Mouse (Mus musculus) MEL (cell line): ENCODE results near the gene Hdac4. TPM values are rescaled to one million over a fixed set of nuclear protein-coding genes. Genes with fewer than 3 reads are reported as not detected.

Source experiments
- DNase-seq: peaks from one replicate; pipeline ENCODE4 v3.0.0; 2011; ENCODE audit warnings: low read depth, low spot score
- H3K27ac ChIP-seq: 2 replicates; pipeline ENCODE4 v1.5.1; 2012; ENCODE audit warnings: low read depth, mild to moderate bottlenecking, control low read depth, low read length, moderate library complexity; ENCODE audit not compliant: control insufficient read depth
- H3K27me3 ChIP-seq, 2 experiments: fragments of 150-350 bp in 1 of 2; sonication (generic) in 1 of 2; 2 replicates each; pipeline ENCODE4 v1.6.1; 2012; ENCODE audit warnings: low read length in 2 of 2, mild to moderate bottlenecking in 2 of 2, improper control_type of control experiment in 1 of 2, moderate library complexity in 1 of 2; ENCODE audit not compliant: insufficient read depth in 2 of 2, control insufficient read depth in 1 of 2
- H3K36me3 ChIP-seq, 2 experiments: 2 replicates each; pipeline ENCODE4 v1.6.1; 2012 to 2014; ENCODE audit warnings: low read length in 2 of 2, improper control_type of control experiment in 1 of 2, inconsistent platforms in 1 of 2, mild to moderate bottlenecking in 1 of 2; ENCODE audit not compliant: insufficient read depth in 2 of 2, control insufficient read depth in 1 of 2
- H3K4me1 ChIP-seq, 2 experiments: fragments of 150-350 bp in 1 of 2; sonication (generic) in 1 of 2; 2 replicates each; pipeline ENCODE4 v1.6.1; 2012; ENCODE audit warnings: low read length in 2 of 2, improper control_type of control experiment in 1 of 2, mild to moderate bottlenecking in 1 of 2; ENCODE audit not compliant: insufficient read depth in 2 of 2, control insufficient read depth in 1 of 2
- H3K4me3 ChIP-seq, 2 experiments: fragments of 150-350 bp in 1 of 2; sonication (generic) in 1 of 2; 2 replicates each; pipeline ENCODE4 v1.5.1; 2012; ENCODE audit warnings: low read depth in 2 of 2, low read length in 2 of 2, mild to moderate bottlenecking in 2 of 2, moderate library complexity in 2 of 2, control low read depth in 1 of 2, improper control_type of control experiment in 1 of 2; ENCODE audit not compliant: control insufficient read depth in 1 of 2, insufficient read depth in 1 of 2
- H3K79me2 ChIP-seq: 2 replicates; pipeline ENCODE4 v1.6.1; 2012; ENCODE audit warnings: mild to moderate bottlenecking, low read length, moderate library complexity; ENCODE audit not compliant: control insufficient read depth, poor library complexity, insufficient read depth
- H3K9ac ChIP-seq: 2 replicates; pipeline ENCODE4 v1.6.1; 2012; ENCODE audit warnings: low read depth, mild to moderate bottlenecking, control low read depth, low read length, moderate library complexity; ENCODE audit not compliant: control insufficient read depth, poor library complexity, severe bottlenecking
- H3K9me3 ChIP-seq: fragments of 150-350 bp; sonication (generic); replicated peaks from 2 replicates; pipeline ENCODE4 v1.6.1; 2012; ENCODE audit warnings: mild to moderate bottlenecking, low read length, improper control_type of control experiment, moderate library complexity; ENCODE audit not compliant: insufficient read depth
- BHLHE40 ChIP-seq: IDR thresholded peaks from 2 replicates; pipeline ENCODE4 v1.6.1; 2012; ENCODE audit warnings: low read depth, mild to moderate bottlenecking, inconsistent platforms, low read length, improper control_type of control experiment, borderline replicate concordance
- CHD1 ChIP-seq: IDR thresholded peaks from 2 replicates; pipeline ENCODE4 v1.6.1; 2012; ENCODE audit warnings: low read depth, mild to moderate bottlenecking, inconsistent platforms, low read length, improper control_type of control experiment
- E2F4 ChIP-seq: IDR thresholded peaks from 2 replicates; pipeline ENCODE4 v1.6.1; 2011; ENCODE audit warnings: low read depth, low read length, improper control_type of control experiment, borderline replicate concordance
- EP300 ChIP-seq, 2 experiments: IDR thresholded peaks; 2 replicates each; pipeline ENCODE4 v1.6.1; 2011; ENCODE audit warnings: improper control_type of control experiment in 2 of 2, low read length in 2 of 2, low read depth in 1 of 2, mild to moderate bottlenecking in 1 of 2
- GABPA ChIP-seq: IDR thresholded peaks from 2 replicates; pipeline ENCODE4 v1.6.1; 2012; ENCODE audit warnings: low read depth, mild to moderate bottlenecking, inconsistent platforms, low read length, improper control_type of control experiment, moderate library complexity
- GATA1 ChIP-seq: IDR thresholded peaks from 2 replicates; pipeline ENCODE4 v1.6.1; 2011; ENCODE audit warnings: low read depth, low read length, improper control_type of control experiment
- HCFC1 ChIP-seq: IDR thresholded peaks from 2 replicates; pipeline ENCODE4 v1.6.1; 2012; ENCODE audit warnings: low read depth, mild to moderate bottlenecking, inconsistent platforms, low read length, improper control_type of control experiment, moderate library complexity
- MAFK ChIP-seq: IDR thresholded peaks from 2 replicates; pipeline ENCODE4 v1.6.1; 2011; ENCODE audit warnings: low read depth, mild to moderate bottlenecking, low read length, improper control_type of control experiment, borderline replicate concordance
- MAX ChIP-seq: IDR thresholded peaks from 2 replicates; pipeline ENCODE4 v1.6.1; 2011; ENCODE audit warnings: low read length, improper control_type of control experiment
- MAZ ChIP-seq: IDR thresholded peaks from 2 replicates; pipeline ENCODE4 v1.6.1; 2012; ENCODE audit warnings: low read depth, mild to moderate bottlenecking, inconsistent platforms, low read length, improper control_type of control experiment
- MEF2A ChIP-seq: IDR thresholded peaks from 2 replicates; pipeline ENCODE4 v1.6.1; 2014; ENCODE audit warnings: low read depth, mild to moderate bottlenecking, inconsistent platforms, low read length, improper control_type of control experiment; ENCODE audit not compliant: poor library complexity, insufficient replicate concordance, severe bottlenecking; ENCODE audit errors: extremely low read depth
- MXI1 ChIP-seq: IDR thresholded peaks from 2 replicates; pipeline ENCODE4 v1.6.1; 2011; ENCODE audit warnings: mild to moderate bottlenecking, low read depth, low read length, improper control_type of control experiment
- MYC ChIP-seq: IDR thresholded peaks from 2 replicates; pipeline ENCODE4 v1.6.1; 2011; ENCODE audit warnings: low read depth, mild to moderate bottlenecking, low read length, improper control_type of control experiment, moderate library complexity
- NRF1 ChIP-seq: IDR thresholded peaks from 2 replicates; pipeline ENCODE4 v1.6.1; 2014; ENCODE audit warnings: low read depth, mild to moderate bottlenecking, inconsistent platforms, low read length, improper control_type of control experiment, moderate library complexity; ENCODE audit not compliant: poor library complexity, insufficient read depth, severe bottlenecking
- POLR2A ChIP-seq, 2 experiments: IDR thresholded peaks; 2 replicates each; pipeline ENCODE4 v1.6.1; 2011 to 2012; ENCODE audit warnings: low read length in 2 of 2, mild to moderate bottlenecking in 2 of 2, control low read depth in 1 of 2, improper control_type of control experiment in 1 of 2, low read depth in 1 of 2, moderate library complexity in 1 of 2; ENCODE audit not compliant: control insufficient read depth in 1 of 2, insufficient read depth in 1 of 2, poor library complexity in 1 of 2
- RCOR1 ChIP-seq: IDR thresholded peaks from 2 replicates; pipeline ENCODE4 v1.6.1; 2012; ENCODE audit warnings: low read depth, mild to moderate bottlenecking, inconsistent platforms, low read length, improper control_type of control experiment
- SIN3A ChIP-seq: IDR thresholded peaks from 2 replicates; pipeline ENCODE4 v1.6.1; 2012; ENCODE audit warnings: low read length, improper control_type of control experiment, inconsistent platforms
- TAL1 ChIP-seq: IDR thresholded peaks from 2 replicates; pipeline ENCODE4 v1.6.1; 2012; ENCODE audit warnings: mild to moderate bottlenecking, inconsistent platforms, low read length, moderate library complexity, mixed read lengths
- TBP ChIP-seq: IDR thresholded peaks from 2 replicates; pipeline ENCODE4 v1.8.0; 2011; ENCODE audit warnings: low read depth, low read length, improper control_type of control experiment
- TCF12 ChIP-seq: IDR thresholded peaks from 2 replicates; pipeline ENCODE4 v1.6.1; 2014; ENCODE audit warnings: low read depth, mild to moderate bottlenecking, inconsistent platforms, low read length, improper control_type of control experiment, moderate library complexity
- UBTF ChIP-seq: IDR thresholded peaks from 2 replicates; pipeline ENCODE4 v1.6.1; 2012; ENCODE audit warnings: low read depth, mild to moderate bottlenecking, inconsistent platforms, low read length, improper control_type of control experiment, moderate library complexity, borderline replicate concordance; ENCODE audit not compliant: insufficient read depth
- USF2 ChIP-seq, 2 experiments: IDR thresholded peaks; 2 replicates each; pipeline ENCODE4 v1.6.1; 2011 to 2012; ENCODE audit warnings: improper control_type of control experiment in 2 of 2, low read length in 2 of 2, borderline replicate concordance in 1 of 2, inconsistent platforms in 1 of 2, low read depth in 1 of 2, mild to moderate bottlenecking in 1 of 2; ENCODE audit not compliant: insufficient read depth in 1 of 2
- ZKSCAN1 ChIP-seq: IDR thresholded peaks from 2 replicates; pipeline ENCODE4 v1.6.1; 2012; ENCODE audit warnings: low read depth, mild to moderate bottlenecking, inconsistent platforms, low read length, improper control_type of control experiment, moderate library complexity
- ZNF384 ChIP-seq: IDR thresholded peaks from 2 replicates; pipeline ENCODE4 v1.6.1; 2012; ENCODE audit warnings: low read depth, mild to moderate bottlenecking, inconsistent platforms, low read length, improper control_type of control experiment
- polyA plus RNA-seq, 2 experiments: library from polyadenylated mRNA; stranded (reverse) in 1 of 2; unstranded in 1 of 2; fragments of >175 nt in 1 of 2; fragments of >200 nt in 1 of 2; gene quantifications; 2 replicates each; pipeline versions ENCODE4 v1.2.1 to v1.2.4; 2012; ENCODE audit warnings: low replicate concordance in 2 of 2, low read depth in 1 of 2; ENCODE audit not compliant: insufficient read length in 2 of 2, insufficient read depth in 1 of 2, missing spikeins in 1 of 2
- total RNA-seq: library from RNA; depleted of rRNA; stranded (reverse); fragments of 300-350 nt; gene quantifications from 2 replicates; pipeline ENCODE4 v1.2.3, GENCODE M21; 2012

Gene Hdac4
- total and polyA plus RNA-seq, 3 experiments: 11.0 to 19.5 (median 12.3) TPM

DNA sequence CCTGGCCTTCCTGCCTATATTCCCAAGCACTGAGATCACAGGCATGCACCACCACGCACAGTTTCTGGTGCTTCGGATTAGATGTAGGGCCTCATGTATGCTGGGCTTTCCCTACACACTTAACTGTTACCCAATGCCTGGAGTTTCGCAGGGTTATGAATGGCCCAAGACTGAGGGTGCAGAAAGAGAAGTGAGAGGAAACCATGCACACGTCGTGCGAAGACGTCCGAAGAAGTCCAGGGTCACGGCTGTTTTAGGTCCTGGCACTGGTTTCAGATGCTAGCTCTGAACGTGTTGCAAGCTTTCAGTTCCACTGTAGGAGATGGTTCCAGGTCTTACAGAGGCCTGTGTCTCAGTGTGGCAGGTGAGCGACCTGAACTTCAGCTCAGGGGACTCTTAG is 21.2 kb upstream of the Hdac4 start:
- Histone ChIP-seq H3K27ac (no peak overlapping the region), H3K27me3 (no peaks in the 10 kb centered on the region), H3K36me3 (no peaks in the 10 kb centered on the region), H3K9me3 (no peaks in the 10 kb centered on the region), H3K4me3 (no peak overlapping the region), H3K9ac (no peak overlapping the region), H3K79me2 (no peaks in the 10 kb centered on the region), H3K4me1 (no peaks in the 10 kb centered on the region)
- TF ChIP-seq MEF2A (no peak), MAX (no peak), POLR2A (IDR thresholded peaks at IDR 0.05; ENCODE audit: control insufficient read depth in 1 of 2, insufficient read depth in 1 of 2, low read depth in 1 of 2, low read length in 2 of 2, poor library complexity in 1 of 2) (no peak), UBTF (no peak), EP300 (IDR thresholded peaks at IDR 0.05; ENCODE audit: low read depth in 1 of 2, low read length in 2 of 2) (no peak), CHD1 (no peak), MAZ (no peak), ZKSCAN1 (no peak), USF2 (IDR thresholded peaks at IDR 0.05; ENCODE audit: borderline replicate concordance in 1 of 2, insufficient read depth in 1 of 2, low read depth in 1 of 2, low read length in 2 of 2) (no peak), SIN3A (no peak), ZNF384 (no peak), E2F4 (no peak), MYC (no peak), TCF12 (no peak)
- DNase-seq: no peak

DNA sequence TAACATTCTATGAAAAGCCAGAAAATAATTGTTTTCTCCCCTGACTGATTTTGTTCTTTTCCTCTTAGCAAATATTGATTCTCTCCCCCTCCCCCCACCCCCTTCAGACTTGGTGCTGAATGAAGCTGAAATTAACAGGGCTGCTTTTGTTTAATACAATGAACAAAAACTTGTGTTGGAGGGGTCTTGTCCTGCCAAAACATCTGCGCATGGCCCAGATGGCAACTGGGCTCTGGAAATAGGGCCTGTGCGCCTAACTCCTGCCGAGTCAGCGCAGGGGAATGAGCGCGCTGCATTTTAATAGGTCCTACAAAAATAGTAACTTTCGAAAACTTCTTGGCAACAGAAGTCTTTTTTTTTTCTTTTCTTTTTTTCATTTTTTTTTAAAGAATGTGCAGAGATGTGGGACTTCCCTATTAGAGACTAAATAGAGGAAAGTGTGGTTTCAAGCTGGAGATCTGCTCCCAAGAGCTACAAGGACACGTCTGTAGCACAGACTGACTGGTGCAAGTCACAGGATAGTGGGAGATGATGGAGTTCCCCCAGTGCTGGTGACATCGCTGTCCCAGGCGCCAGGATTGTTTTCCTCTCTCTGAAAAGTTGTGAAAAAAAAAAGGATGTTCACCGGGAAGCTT is 20.6 kb upstream of the Hdac4 start:
- TF ChIP-seq MXI1: no peak
- no peak for TF ChIP-seq TAL1
- TF ChIP-seq MAZ: no peak
- no peak for TF ChIP-seq BHLHE40
- no peak for TF ChIP-seq HCFC1
- no peak for TF ChIP-seq NRF1
- no peak for TF ChIP-seq RCOR1
- no peak for TF ChIP-seq TBP
- TF ChIP-seq GABPA: no peak
- TF ChIP-seq GATA1: no peak
- TF ChIP-seq TCF12: no peak
- no peak for TF ChIP-seq MEF2A
- TF ChIP-seq MAX: no peak
- TF ChIP-seq MAFK: no peak
- no peaks in the 10 kb centered on the region for H3K36me3 ChIP-seq
- H3K4me3 ChIP-seq: no peak overlapping the region
- no peak overlapping the region for H3K9ac ChIP-seq
- H3K27ac ChIP-seq: no peak overlapping the region
- H3K27me3 ChIP-seq: no peaks in the 10 kb centered on the region
- H3K4me1 ChIP-seq: no peaks in the 10 kb centered on the region
- no peaks in the 10 kb centered on the region for H3K79me2 ChIP-seq
- DNase-seq: no peak
- no peaks in the 10 kb centered on the region for H3K9me3 ChIP-seq
